Mouse (Mus musculus) lung, embryonic 15.5 days (tissue): ENCODE data around the gene Mrpl4. TPM values are rescaled to one million over a fixed set of nuclear protein-coding genes. Genes with fewer than 3 reads are reported as not detected.

Experiments
- ATAC-seq: fragments of 200-750 bp; cut with Nextera tagmentation; 2 replicates; pipeline ENCODE4 v1.8.0; 2017; ENCODE audit warnings: moderate number of reproducible peaks, borderline replicate concordance; ENCODE audit not compliant: low FRiP score, low TSS enrichment; ENCODE audit errors: extremely low read depth
- H3K27ac ChIP-seq: fragments of 300-500 bp; sonication (generic); 2 replicates; pipeline ENCODE4 v1.5.1; 2015; ENCODE audit warnings: moderate library complexity, mild to moderate bottlenecking, inconsistent platforms
- H3K27me3 ChIP-seq: fragments of 300-500 bp; sonication (generic); 2 replicates; pipeline ENCODE4 v1.6.1; 2015; ENCODE audit warnings: inconsistent platforms
- H3K36me3 ChIP-seq: fragments of 300-500 bp; sonication (generic); 2 replicates; pipeline ENCODE4 v1.6.1; 2015; ENCODE audit warnings: inconsistent platforms
- H3K4me1 ChIP-seq: fragments of 300-500 bp; sonication (generic); 2 replicates; pipeline ENCODE4 v1.6.1; 2015; ENCODE audit warnings: inconsistent platforms
- H3K4me2 ChIP-seq: fragments of 300-500 bp; sonication (generic); 2 replicates; pipeline ENCODE4 v1.6.1; 2015; ENCODE audit warnings: inconsistent platforms, mild to moderate bottlenecking, moderate library complexity
- H3K4me3 ChIP-seq: fragments of 300-500 bp; sonication (generic); 2 replicates; pipeline ENCODE4 v1.5.1; 2015; ENCODE audit warnings: mild to moderate bottlenecking, inconsistent platforms
- H3K9ac ChIP-seq: fragments of 300-500 bp; sonication (generic); 2 replicates; pipeline ENCODE4 v1.6.1; 2015; ENCODE audit warnings: inconsistent platforms
- H3K9me3 ChIP-seq: fragments of 300-500 bp; sonication (generic); 2 replicates; pipeline ENCODE4 v1.6.1; 2016; ENCODE audit warnings: inconsistent platforms
- WGBS: fragments of 180-500 bp; shearing (Covaris S2); methylation state at CpG from one replicate; pipeline ENCODE4 v1.1.7; 2015; 5-methylcytosine and 5-hydroxymethylcytosine counted together
- polyA plus RNA-seq: library from polyadenylated mRNA; unstranded; fragments of >200 nt; fragmentation: Nextera tagmentation; extraction: Ambion mirVana; gene quantifications from 2 replicates; pipeline ENCODE4 v1.2.1, GENCODE M21; 2015

The Mrpl4 gene
- polyA plus RNA-seq, 1 experiment from 2014 or later = 160 TPM

- peaks cover 52% of the 10 kb centered on the region for H3K4me1 ChIP-seq
- H3K27ac ChIP-seq = peak overlapping the region; percentile 93
- peak overlapping the region; percentile 10; the same call in 1 of the 2 replicates for H3K9ac ChIP-seq
- H3K4me2 ChIP-seq = peak overlapping the region; percentile 50
- no peaks in the 10 kb centered on the region; the same call in 1 of the 2 replicates for H3K36me3 ChIP-seq
- H3K4me3 ChIP-seq = peak overlapping the region; percentile 37
- H3K9me3 ChIP-seq = no peaks in the 10 kb centered on the region
- 43% methylated on average over 19 of the region's 19 CpGs for WGBS
- H3K27me3 ChIP-seq = no peaks in the 10 kb centered on the region
- peak; percentile 62 for ATAC-seq
Observed at GRCm38 (mm10) chr9:21025258-21025810, 22.8 kb downstream of the Mrpl4 start.

DNA sequence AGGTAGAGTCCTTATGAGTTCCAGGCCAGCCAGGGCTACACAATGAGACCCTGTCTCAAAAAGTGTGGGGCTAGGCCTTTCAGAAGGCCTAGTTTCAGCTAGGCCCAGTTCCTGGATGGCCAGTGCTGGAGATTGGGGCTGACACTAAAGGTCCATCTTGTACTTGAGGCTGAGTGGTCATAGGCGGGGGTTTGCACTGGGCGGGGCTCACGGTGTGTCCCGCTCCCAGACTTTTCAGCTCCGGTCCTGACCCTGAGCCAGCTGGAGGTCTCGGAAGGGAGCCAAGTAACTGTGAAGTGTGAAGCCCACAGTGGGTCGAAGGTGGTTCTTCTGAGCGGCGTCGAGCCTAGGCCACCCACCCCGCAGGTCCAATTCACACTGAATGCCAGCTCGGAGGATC is 24.3 kb downstream of the Mrpl4 start:
- H3K4me2 ChIP-seq = peak overlapping the region; percentile 50
- H3K4me1 ChIP-seq = peaks cover 59% of the 10 kb centered on the region
- H3K27me3 ChIP-seq = peaks cover 3% of the 10 kb centered on the region
- peak overlapping the region; percentile 93; the same call in 1 of the 2 replicates for H3K27ac ChIP-seq
- peak overlapping the region; percentile 37 for H3K4me3 ChIP-seq
- 52% methylated on average over 12 of the region's 12 CpGs for WGBS
- no peaks in the 10 kb centered on the region for H3K36me3 ChIP-seq
- H3K9me3 ChIP-seq = no peaks in the 10 kb centered on the region
- ATAC-seq = no peak
- peak overlapping the region; percentile 10 for H3K9ac ChIP-seq

- H3K36me3 ChIP-seq = no peaks in the 10 kb centered on the region
- no peak for ATAC-seq
- peak overlapping the region; percentile 50; the same call in 1 of the 2 replicates for H3K4me2 ChIP-seq
- WGBS = 58% methylated on average over 8 of the region's 8 CpGs
- no peaks in the 10 kb centered on the region for H3K9me3 ChIP-seq
- H3K4me3 ChIP-seq = no peak overlapping the region
- H3K4me1 ChIP-seq = peaks cover 59% of the 10 kb centered on the region
- H3K9ac ChIP-seq = no peak overlapping the region
- peaks cover 13% of the 10 kb centered on the region for H3K27me3 ChIP-seq
- H3K27ac ChIP-seq = no peak overlapping the region
Observed at GRCm38 (mm10) chr9:21027774-21028290, 25.3 kb downstream of the Mrpl4 start.

DNA sequence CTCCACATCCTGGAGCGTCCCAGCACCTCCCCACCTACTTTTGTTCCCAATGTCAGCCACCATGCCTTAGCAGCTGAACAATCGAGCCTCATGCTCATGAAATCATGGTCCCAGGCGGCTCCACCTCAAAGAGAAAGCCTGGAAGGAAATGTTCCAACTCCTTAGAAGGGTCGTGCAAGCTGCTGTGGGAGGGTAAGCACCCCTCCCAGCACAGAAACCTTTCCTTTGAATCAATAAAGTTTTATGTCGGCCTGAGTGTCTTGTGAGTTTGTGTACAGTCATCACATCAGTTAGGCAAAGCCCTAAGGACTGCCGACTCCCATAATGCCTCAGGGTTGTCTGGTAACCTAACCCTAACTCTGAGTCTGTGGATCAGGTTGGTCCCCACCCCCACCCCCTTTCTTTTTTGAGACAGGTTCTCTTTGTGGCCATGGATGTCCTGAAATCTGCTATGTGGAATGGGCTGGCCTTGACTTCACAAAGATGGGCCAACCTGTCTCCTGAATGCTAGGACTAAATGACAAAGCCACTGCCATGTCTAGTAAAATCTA is 26.1 kb downstream of the Mrpl4 start:
- no peak overlapping the region for H3K4me3 ChIP-seq
- H3K4me2 ChIP-seq = no peak overlapping the region; the same call in 1 of the 2 replicates
- H3K9me3 ChIP-seq = no peaks in the 10 kb centered on the region
- no peak overlapping the region for H3K27ac ChIP-seq
- ATAC-seq = no peak
- peaks cover 21% of the 10 kb centered on the region for H3K27me3 ChIP-seq
- no peak overlapping the region for H3K9ac ChIP-seq
- WGBS = 61% methylated on average over 6 of the region's 6 CpGs
- H3K36me3 ChIP-seq = no peaks in the 10 kb centered on the region
- H3K4me1 ChIP-seq = peaks cover 65% of the 10 kb centered on the region

- ATAC-seq = peak; percentile 2; the same call in 1 of the 2 replicates
- Histone ChIP-seq H3K9me3 (no peaks in the 10 kb centered on the region), H3K9ac (no peak within 1 kb of the TSS), H3K27me3 (peaks cover 28% of the 10 kb centered on the region), H3K4me3 (peak within 1 kb of the TSS; percentile 50), H3K4me2 (peak within 1 kb of the TSS; percentile 97), H3K36me3 (no peaks in the 10 kb centered on the region), H3K4me1 (peaks cover 67% of the 10 kb centered on the region), H3K27ac (peak within 1 kb of the TSS; percentile 25)
- 2% methylated on average over 37 of the region's 37 CpGs for WGBS
Observed at GRCm38 (mm10) chr9:21029291-21030054, 26.9 kb downstream of the Mrpl4 start, which contains the start of gene Icam4. Gene Icam4 (plus strand): TSS chr9:21029373.

- peaks cover 73% of the 10 kb centered on the region for H3K4me1 ChIP-seq
- no peaks in the 10 kb centered on the region for H3K36me3 ChIP-seq
- H3K27ac ChIP-seq = 0 out of 2 replicates have a peak overlapping the region, but pooled peaks have one; percentile 25
- H3K4me3 ChIP-seq = peak overlapping the region; percentile 50
- peak overlapping the region; percentile 97 for H3K4me2 ChIP-seq
- H3K27me3 ChIP-seq = peaks cover 35% of the 10 kb centered on the region
- no peak for ATAC-seq
- 19% methylated on average over 22 of the region's 22 CpGs for WGBS
- H3K9ac ChIP-seq = no peak overlapping the region
- no peaks in the 10 kb centered on the region for H3K9me3 ChIP-seq
Observed at GRCm38 (mm10) chr9:21030055-21030600, 27.6 kb downstream of the Mrpl4 start.

DNA sequence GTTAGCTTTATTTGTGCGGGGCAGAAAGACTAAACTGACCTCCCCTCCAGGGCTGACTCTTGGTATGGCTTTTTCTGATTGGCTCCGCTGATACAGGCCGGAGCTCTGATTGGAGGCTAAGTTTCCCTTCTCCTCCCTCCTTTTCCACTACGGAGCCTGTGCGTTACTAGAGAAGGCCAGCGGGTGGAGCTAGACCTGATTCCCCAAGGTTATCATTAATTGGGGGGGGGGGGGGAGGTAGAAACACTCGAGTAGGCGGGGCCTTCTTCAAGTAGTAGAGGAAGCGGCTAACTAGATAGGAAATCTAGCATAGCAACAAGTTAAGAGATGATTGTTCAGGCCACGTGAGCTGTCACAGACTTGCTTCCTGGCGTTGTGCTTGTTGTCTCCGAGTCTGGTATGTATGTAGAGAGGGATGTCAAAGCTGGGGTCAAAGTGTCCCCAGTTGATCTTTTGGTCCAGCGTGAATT is 28.3 kb downstream of the Mrpl4 start:
- Histone ChIP-seq H3K27ac (peak overlapping the region; percentile 58), H3K27me3 (peaks cover 42% of the 10 kb centered on the region), H3K9me3 (no peaks in the 10 kb centered on the region), H3K36me3 (no peaks in the 10 kb centered on the region), H3K4me2 (peak overlapping the region; percentile 97), H3K4me3 (peak overlapping the region; percentile 50), H3K4me1 (peaks cover 73% of the 10 kb centered on the region), H3K9ac (0 out of 2 replicates have a peak overlapping the region, but pooled peaks have one; percentile 16)
- 0% methylated on average over 13 of the region's 13 CpGs for WGBS
- peak; percentile 53; the same call in 1 of the 2 replicates for ATAC-seq

DNA sequence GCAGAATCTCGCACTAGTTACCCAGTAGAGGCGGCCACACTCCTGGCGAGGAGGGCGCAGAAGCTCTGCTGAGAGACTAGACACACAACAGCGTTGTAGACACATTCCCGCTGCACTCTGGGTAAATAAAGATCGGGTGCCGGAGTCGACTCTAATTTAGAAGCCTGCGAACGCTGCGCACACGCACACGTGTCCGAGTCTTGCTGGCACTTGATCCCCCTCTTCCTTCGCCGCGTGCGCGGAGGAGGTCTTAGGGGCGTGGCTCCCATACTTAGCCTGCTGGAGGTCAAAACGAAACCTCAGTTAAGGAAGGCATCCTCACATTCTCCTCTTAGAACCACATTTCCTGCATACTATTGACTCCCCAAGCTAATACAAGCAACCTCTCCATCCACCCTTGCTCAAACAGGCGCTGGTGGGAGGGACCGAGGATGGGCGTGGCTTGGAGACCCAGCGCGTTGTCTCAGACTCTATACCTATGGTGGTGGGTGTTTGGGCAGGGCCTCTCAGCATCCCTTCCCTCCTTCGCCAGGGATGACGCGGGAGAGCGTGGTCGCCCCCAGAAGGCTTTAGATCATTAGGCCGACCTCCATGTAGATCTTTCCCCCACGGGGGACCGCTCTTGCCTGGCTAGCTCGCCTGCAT is 28.8 kb downstream of the Mrpl4 start:
- H3K4me1 ChIP-seq = peaks cover 78% of the 10 kb centered on the region
- ATAC-seq = peak; percentile 29; the same call in 1 of the 2 replicates
- peak overlapping the region; percentile 97 for H3K4me2 ChIP-seq
- H3K9ac ChIP-seq = peak overlapping the region; percentile 19; the same call in 1 of the 2 replicates
- no peaks in the 10 kb centered on the region for H3K36me3 ChIP-seq
- H3K9me3 ChIP-seq = no peaks in the 10 kb centered on the region
- WGBS = under 1% methylated on average over 36 of the region's 36 CpGs
- H3K4me3 ChIP-seq = peak overlapping the region; percentile 50
- peaks cover 47% of the 10 kb centered on the region for H3K27me3 ChIP-seq
- H3K27ac ChIP-seq = peak overlapping the region; percentile 58

- under 1% methylated on average over 35 of the region's 35 CpGs for WGBS
- Histone ChIP-seq H3K4me1 (peaks cover 80% of the 10 kb centered on the region), H3K36me3 (no peaks in the 10 kb centered on the region), H3K9ac (peak within 1 kb of the TSS; percentile 44), H3K4me3 (peak within 1 kb of the TSS; percentile 50), H3K9me3 (no peaks in the 10 kb centered on the region), H3K27ac (peak within 1 kb of the TSS; percentile 58), H3K4me2 (peak within 1 kb of the TSS; percentile 97), H3K27me3 (peaks cover 53% of the 10 kb centered on the region)
- ATAC-seq = no peak
Observed at GRCm38 (mm10) chr9:21031896-21032351, 29.4 kb downstream of the Mrpl4 start, which contains the start of gene Icam5. Gene Icam5 (plus strand): TSS chr9:21032073.

DNA sequence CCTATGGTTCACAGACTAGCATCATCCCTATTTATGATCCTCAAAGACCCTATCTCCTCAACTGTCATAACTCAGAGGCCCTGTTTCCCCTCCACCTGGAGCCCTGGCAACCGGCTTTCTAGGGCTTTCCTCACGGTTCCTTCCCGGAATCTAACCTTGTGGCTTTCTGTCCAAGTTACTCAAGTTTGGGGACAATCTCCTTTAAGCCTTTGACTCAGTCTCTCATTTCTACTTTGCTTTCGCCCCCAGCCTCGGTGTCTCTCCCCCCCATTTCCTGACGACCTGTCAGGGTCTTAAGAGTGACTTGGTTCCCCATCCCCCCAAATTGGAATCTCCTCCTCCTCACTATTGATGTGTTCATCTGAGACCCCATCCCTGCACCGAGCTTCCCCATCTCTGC is 30.0 kb downstream of the Mrpl4 start:
- H3K4me3 ChIP-seq = peak overlapping the region; percentile 50
- peaks cover 58% of the 10 kb centered on the region for H3K27me3 ChIP-seq
- peaks cover 80% of the 10 kb centered on the region for H3K4me1 ChIP-seq
- H3K36me3 ChIP-seq = no peaks in the 10 kb centered on the region
- WGBS = 3% methylated on average over 7 of the region's 7 CpGs
- peak overlapping the region; percentile 97 for H3K4me2 ChIP-seq
- H3K9me3 ChIP-seq = no peaks in the 10 kb centered on the region
- H3K27ac ChIP-seq = no peak overlapping the region
- ATAC-seq = no peak
- H3K9ac ChIP-seq = peak overlapping the region; percentile 44; the same call in 1 of the 2 replicates

GRCm38 (mm10) chr9:21033136-21033535 is 30.6 kb downstream of the Mrpl4 start:
- H3K27ac ChIP-seq = no peak overlapping the region
- ATAC-seq = peak; percentile 68
- no peaks in the 10 kb centered on the region for H3K9me3 ChIP-seq
- H3K4me1 ChIP-seq = peaks cover 79% of the 10 kb centered on the region
- peak overlapping the region; percentile 97 for H3K4me2 ChIP-seq
- WGBS = 1% methylated on average over 34 of the region's 34 CpGs
- peak overlapping the region; percentile 50 for H3K4me3 ChIP-seq
- H3K27me3 ChIP-seq = peaks cover 65% of the 10 kb centered on the region
- H3K36me3 ChIP-seq = no peaks in the 10 kb centered on the region
- peak overlapping the region; percentile 44 for H3K9ac ChIP-seq
